Mouse (Mus musculus): ENCODE measurements at regions not wholly inside any gene's neighbourhood (a gene's known extent, or its start where the extent isn't known, plus 50 kb on each side); places are given as distances from the start of the nearest gene placed in this dataset.

DNA sequence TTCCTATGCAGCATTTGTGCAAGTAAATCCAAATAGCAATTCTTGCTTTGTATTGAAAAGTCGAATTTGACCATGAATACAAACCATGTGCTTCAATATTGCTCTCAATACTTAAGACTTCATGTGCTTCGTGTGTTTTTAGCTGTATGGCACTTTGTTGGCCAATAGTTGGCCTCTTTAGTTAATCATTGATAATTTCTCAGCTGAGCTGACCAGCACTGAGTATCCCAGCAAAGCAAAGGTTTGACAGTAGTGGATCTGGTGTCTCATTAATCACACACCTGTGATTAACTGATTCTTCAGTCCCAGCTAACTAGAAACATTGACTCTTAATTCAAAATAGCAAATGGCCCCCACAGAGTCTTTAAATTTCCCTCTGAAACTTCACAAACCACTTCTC lies 102.0 kb upstream of the Apob start:
- no peak for ATAC-seq (ENCODE audit: insufficient read depth, low FRiP score)
- 56% methylated on average over 2 of the region's 2 CpGs for WGBS
- H3K4me2 ChIP-seq (ENCODE audit: low read depth, low read length): no peak overlapping the region

DNA sequence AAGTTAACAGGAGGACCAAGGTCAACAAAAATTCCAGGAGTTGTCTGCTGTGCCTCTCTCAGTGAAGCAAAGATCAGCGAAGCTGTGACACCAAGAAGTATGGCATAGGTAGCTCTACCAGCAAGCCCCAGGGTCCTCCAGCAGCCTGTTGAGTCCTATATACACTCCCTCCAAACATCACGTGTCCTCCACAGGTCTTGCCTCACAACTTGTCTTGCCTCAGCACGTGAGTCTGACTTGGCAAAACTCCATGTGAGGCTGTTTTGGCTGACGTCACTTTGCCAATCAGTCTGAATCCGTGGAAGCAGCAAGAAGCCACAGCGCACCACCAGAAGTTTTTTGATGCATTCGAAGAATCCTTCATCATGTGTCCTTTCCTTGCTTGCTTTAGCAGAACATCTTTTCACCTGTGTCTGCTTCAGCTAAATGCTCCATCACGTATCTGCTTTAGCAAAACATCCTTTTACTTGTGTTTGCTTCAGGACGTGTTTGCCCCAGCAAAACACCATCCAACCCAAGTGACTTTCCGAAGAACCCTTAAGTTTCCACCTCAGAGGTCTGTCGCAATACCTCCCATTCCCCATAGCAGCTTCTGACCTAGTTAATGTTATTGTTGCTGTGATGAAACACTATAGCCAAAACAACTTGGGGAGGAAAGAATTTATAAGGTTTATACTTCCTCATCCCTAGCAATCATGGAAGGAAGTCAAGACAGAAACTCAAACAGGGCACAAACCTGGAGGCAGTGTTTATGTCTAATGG lies 101.0 kb upstream of the Apob start:
- ATAC-seq (ENCODE audit: insufficient read depth, low FRiP score): no peak
- Histone ChIP-seq H3K4me2 (ENCODE audit: low read depth, low read length) (no peak overlapping the region), H3K9me3 (replicated peaks; ENCODE audit: control insufficient read depth, low read length) (no peaks in the 10 kb centered on the region), H3K4me3 (replicated peaks; ENCODE audit: low read length) (no peak overlapping the region), H3K27me3 (ENCODE audit: control insufficient read depth, insufficient read depth, low read length) (no peaks in the 10 kb centered on the region), H3K4me1 (ENCODE audit: control insufficient read depth, insufficient read depth, low read length) (no peaks in the 10 kb centered on the region), H3K36me3 (ENCODE audit: control insufficient read depth, insufficient read depth, low read length) (no peaks in the 10 kb centered on the region), H3K27ac (ENCODE audit: low read length) (no peak overlapping the region), H3K9ac (ENCODE audit: low read length) (no peak overlapping the region)
- 80% methylated on average over 11 of the region's 11 CpGs for WGBS

More for the DNA sequence above, 102.0 kb upstream of the Apob start:
- no peak overlapping the region for H3K27ac ChIP-seq (ENCODE audit: low read length)
- no peaks in the 10 kb centered on the region for H3K27me3 ChIP-seq (ENCODE audit: control insufficient read depth, insufficient read depth, low read length)
- H3K9me3 ChIP-seq (replicated peaks; ENCODE audit: control insufficient read depth, low read length): no peaks in the 10 kb centered on the region
- H3K4me3 ChIP-seq (replicated peaks; ENCODE audit: low read length): no peak overlapping the region
- no peak overlapping the region for H3K9ac ChIP-seq (ENCODE audit: low read length)
- no peaks in the 10 kb centered on the region for H3K4me1 ChIP-seq (ENCODE audit: control insufficient read depth, insufficient read depth, low read length)
- H3K36me3 ChIP-seq (ENCODE audit: control insufficient read depth, insufficient read depth, low read length): no peaks in the 10 kb centered on the region

DNA sequence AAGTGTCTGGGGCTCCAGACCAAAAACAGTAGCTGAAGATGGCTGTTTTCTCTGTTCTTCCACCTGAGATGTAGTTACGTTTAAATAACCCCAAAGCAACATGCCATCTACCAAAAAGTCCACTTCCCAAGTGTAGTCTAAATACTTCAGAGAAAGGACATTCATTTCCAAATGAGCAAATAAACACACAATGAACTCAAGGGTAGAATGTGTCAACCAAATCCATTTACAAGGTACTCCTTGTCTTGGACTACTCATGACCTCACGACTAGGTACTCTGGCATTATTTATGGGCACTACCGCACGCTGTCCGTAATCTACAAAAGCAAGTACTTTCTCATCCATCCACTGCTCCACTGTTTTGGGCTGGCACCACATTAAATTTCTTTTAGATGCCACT lies 98.7 kb upstream of the Apob start:
- WGBS: 79% methylated on average over 5 of the region's 5 CpGs
- H3K36me3 ChIP-seq (ENCODE audit: control insufficient read depth, insufficient read depth, low read length): no peaks in the 10 kb centered on the region
- no peak overlapping the region for H3K4me2 ChIP-seq (ENCODE audit: low read depth, low read length)
- no peak overlapping the region for H3K4me3 ChIP-seq (replicated peaks; ENCODE audit: low read length)
- ATAC-seq (ENCODE audit: insufficient read depth, low FRiP score): no peak
- H3K4me1 ChIP-seq (ENCODE audit: control insufficient read depth, insufficient read depth, low read length): no peaks in the 10 kb centered on the region
- no peaks in the 10 kb centered on the region for H3K9me3 ChIP-seq (replicated peaks; ENCODE audit: control insufficient read depth, low read length)
- no peaks in the 10 kb centered on the region for H3K27me3 ChIP-seq (ENCODE audit: control insufficient read depth, insufficient read depth, low read length)
- H3K27ac ChIP-seq (ENCODE audit: low read length): no peak overlapping the region
- no peak overlapping the region for H3K9ac ChIP-seq (ENCODE audit: low read length)

DNA sequence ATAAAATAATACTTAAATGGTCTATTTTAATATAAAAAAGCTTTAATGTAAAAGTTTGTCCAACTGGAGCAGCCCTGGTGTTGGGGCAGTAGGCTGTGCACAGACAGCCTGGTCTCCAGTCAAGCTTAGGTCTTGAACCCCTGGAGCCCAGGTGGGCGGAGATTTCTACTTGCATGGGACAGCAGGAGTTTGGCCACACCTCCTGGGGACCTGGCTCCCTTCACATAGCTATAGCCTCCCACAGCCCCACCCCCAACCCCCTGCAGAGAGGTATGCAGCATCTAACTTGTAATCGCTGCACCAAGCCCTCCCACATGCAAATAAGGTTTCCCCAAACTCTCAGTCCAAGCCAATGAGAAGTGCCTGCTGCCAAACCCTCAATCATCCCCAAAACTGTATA lies 81.3 kb upstream of the Apob start:
- Histone ChIP-seq H3K36me3 (ENCODE audit: control insufficient read depth, insufficient read depth, low read length) (no peaks in the 10 kb centered on the region), H3K4me3 (replicated peaks; ENCODE audit: low read length) (no peak overlapping the region), H3K27ac (ENCODE audit: low read length) (no peak overlapping the region), H3K4me1 (ENCODE audit: control insufficient read depth, insufficient read depth, low read length) (no peaks in the 10 kb centered on the region), H3K9ac (ENCODE audit: low read length) (no peak overlapping the region), H3K9me3 (replicated peaks; ENCODE audit: control insufficient read depth, low read length) (no peaks in the 10 kb centered on the region), H3K4me2 (ENCODE audit: low read depth, low read length) (no peak overlapping the region), H3K27me3 (ENCODE audit: control insufficient read depth, insufficient read depth, low read length) (no peaks in the 10 kb centered on the region)
- WGBS: 46% methylated on average over 2 of the region's 2 CpGs
- no peak for ATAC-seq (ENCODE audit: insufficient read depth, low FRiP score)

DNA sequence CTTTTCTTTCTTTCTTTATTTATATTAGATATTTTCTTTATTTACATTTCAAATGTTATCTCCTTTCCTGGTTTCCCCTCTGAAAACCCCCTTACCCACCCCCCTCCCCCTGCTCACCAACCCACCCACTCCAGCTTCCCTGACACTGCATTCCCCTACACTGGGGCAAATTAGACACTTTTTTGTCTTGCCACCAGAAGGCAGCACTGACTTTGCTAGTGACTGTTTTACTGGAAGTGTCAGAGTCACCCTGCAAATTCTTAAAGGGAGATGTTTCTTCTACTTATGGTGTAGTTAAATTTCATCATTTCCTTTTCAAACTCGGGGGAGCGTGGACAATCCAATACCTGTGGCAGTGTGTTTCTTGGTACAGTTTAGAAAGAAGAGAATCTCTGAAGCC lies 72.1 kb upstream of the Apob start:
- H3K4me1 ChIP-seq (ENCODE audit: control insufficient read depth, insufficient read depth, low read length): no peaks in the 10 kb centered on the region
- H3K9ac ChIP-seq (ENCODE audit: low read length): no peak overlapping the region
- H3K27ac ChIP-seq (ENCODE audit: low read length): no peak overlapping the region
- no peaks in the 10 kb centered on the region for H3K36me3 ChIP-seq (ENCODE audit: control insufficient read depth, insufficient read depth, low read length)
- H3K9me3 ChIP-seq (replicated peaks; ENCODE audit: control insufficient read depth, low read length): no peaks in the 10 kb centered on the region
- H3K4me3 ChIP-seq (replicated peaks; ENCODE audit: low read length): no peak overlapping the region
- no peak for ATAC-seq (ENCODE audit: insufficient read depth, low FRiP score)
- 82% methylated on average over 2 of the region's 2 CpGs for WGBS
- H3K27me3 ChIP-seq (ENCODE audit: control insufficient read depth, insufficient read depth, low read length): no peaks in the 10 kb centered on the region
- no peak overlapping the region for H3K4me2 ChIP-seq (ENCODE audit: low read depth, low read length)

DNA sequence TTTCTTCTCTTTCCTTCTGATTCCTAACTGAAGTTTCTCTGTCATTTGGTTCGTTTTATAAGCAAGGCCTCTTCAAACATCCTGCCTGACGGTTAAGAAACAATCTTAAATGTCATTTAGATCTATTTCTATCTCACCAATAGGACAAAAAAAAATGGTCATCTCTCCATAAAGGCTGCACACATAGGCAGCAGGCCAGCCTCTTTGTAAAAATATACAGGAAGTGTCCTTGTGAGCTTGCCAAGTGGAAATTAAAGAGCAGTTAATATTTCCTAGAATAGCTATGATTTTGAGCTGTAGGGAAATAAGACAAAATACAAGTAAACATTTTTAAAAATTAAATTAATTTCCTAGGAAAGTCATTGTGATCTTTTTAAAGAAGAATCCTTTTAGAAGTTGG lies 70.6 kb upstream of the Apob start:
- H3K27me3 ChIP-seq (ENCODE audit: control insufficient read depth, insufficient read depth, low read length): no peaks in the 10 kb centered on the region
- H3K9me3 ChIP-seq (replicated peaks; ENCODE audit: control insufficient read depth, low read length): no peaks in the 10 kb centered on the region
- H3K4me2 ChIP-seq (ENCODE audit: low read depth, low read length): no peak overlapping the region
- H3K27ac ChIP-seq (ENCODE audit: low read length): no peak overlapping the region
- 41% methylated on average over 2 of the region's 2 CpGs for WGBS
- H3K36me3 ChIP-seq (ENCODE audit: control insufficient read depth, insufficient read depth, low read length): no peaks in the 10 kb centered on the region
- H3K4me3 ChIP-seq (replicated peaks; ENCODE audit: low read length): no peak overlapping the region
- no peaks in the 10 kb centered on the region for H3K4me1 ChIP-seq (ENCODE audit: control insufficient read depth, insufficient read depth, low read length)
- ATAC-seq (ENCODE audit: insufficient read depth, low FRiP score): no peak
- H3K9ac ChIP-seq (ENCODE audit: low read length): no peak overlapping the region

DNA sequence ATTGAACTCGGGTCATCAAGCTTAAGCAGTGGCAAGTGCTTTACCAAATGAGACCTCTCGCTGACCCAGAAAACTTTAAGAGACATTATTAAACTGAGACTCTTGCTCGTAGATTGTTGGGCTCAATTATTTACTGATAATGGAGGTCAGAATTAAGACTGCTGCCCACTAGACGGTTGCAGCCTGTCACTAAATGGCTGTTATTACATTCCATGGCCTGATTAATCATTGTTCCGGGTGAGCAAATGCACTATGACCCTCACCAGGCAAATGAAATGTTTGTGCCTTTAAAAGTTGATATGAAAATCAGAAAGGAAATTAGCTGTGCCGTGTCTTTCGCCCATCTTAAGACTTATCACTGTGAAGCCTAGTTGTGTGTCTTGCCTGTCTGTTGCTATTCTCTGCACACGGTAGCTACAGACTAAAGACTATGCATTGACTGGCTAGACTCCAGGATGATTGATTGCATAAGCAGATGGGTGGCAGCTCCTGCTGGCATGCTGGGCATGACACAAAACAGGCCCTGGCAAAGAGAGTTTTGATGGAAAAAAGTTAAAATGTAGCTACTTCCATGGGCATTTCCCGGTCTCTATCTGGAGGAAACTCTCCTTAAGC lies 67.6 kb upstream of the Apob start:
- WGBS: 54% methylated on average over 9 of the region's 9 CpGs
- Histone ChIP-seq H3K4me1 (ENCODE audit: control insufficient read depth, insufficient read depth, low read length) (no peaks in the 10 kb centered on the region), H3K9me3 (replicated peaks; ENCODE audit: control insufficient read depth, low read length) (no peaks in the 10 kb centered on the region), H3K27me3 (ENCODE audit: control insufficient read depth, insufficient read depth, low read length) (no peaks in the 10 kb centered on the region), H3K9ac (ENCODE audit: low read length) (no peak overlapping the region), H3K27ac (ENCODE audit: low read length) (no peak overlapping the region), H3K36me3 (ENCODE audit: control insufficient read depth, insufficient read depth, low read length) (no peaks in the 10 kb centered on the region), H3K4me3 (replicated peaks; ENCODE audit: low read length) (no peak overlapping the region), H3K4me2 (ENCODE audit: low read depth, low read length) (no peak overlapping the region)
- ATAC-seq (ENCODE audit: insufficient read depth, low FRiP score): no peak

DNA sequence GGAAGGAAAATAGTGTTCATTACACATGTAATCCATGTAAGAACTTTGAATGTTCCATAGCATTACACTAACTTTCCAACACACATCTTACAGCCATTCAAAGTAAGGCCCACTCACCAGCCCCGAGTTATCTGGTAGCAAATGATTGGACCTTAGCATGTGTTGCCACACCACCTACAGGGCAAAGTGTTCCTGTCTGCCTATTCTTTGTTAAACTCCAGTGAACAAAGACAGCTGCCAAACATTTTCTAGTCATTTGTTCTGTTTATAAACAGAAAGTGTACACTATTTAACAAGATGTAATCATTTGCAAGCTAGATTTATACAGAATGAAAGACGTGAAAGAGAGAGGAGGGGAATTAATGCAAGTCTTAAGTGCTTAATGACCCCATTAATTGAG lies 66.9 kb upstream of the Apob start:
- WGBS: 57% methylated on average over 2 of the region's 2 CpGs
- no peak overlapping the region for H3K27ac ChIP-seq (ENCODE audit: low read length)
- no peak overlapping the region for H3K9ac ChIP-seq (ENCODE audit: low read length)
- H3K4me1 ChIP-seq (ENCODE audit: control insufficient read depth, insufficient read depth, low read length): no peaks in the 10 kb centered on the region
- no peak overlapping the region for H3K4me2 ChIP-seq (ENCODE audit: low read depth, low read length)
- no peaks in the 10 kb centered on the region for H3K9me3 ChIP-seq (replicated peaks; ENCODE audit: control insufficient read depth, low read length)
- H3K4me3 ChIP-seq (replicated peaks; ENCODE audit: low read length): no peak overlapping the region
- H3K27me3 ChIP-seq (ENCODE audit: control insufficient read depth, insufficient read depth, low read length): no peaks in the 10 kb centered on the region
- no peaks in the 10 kb centered on the region for H3K36me3 ChIP-seq (ENCODE audit: control insufficient read depth, insufficient read depth, low read length)
- no peak for ATAC-seq (ENCODE audit: insufficient read depth, low FRiP score)

DNA sequence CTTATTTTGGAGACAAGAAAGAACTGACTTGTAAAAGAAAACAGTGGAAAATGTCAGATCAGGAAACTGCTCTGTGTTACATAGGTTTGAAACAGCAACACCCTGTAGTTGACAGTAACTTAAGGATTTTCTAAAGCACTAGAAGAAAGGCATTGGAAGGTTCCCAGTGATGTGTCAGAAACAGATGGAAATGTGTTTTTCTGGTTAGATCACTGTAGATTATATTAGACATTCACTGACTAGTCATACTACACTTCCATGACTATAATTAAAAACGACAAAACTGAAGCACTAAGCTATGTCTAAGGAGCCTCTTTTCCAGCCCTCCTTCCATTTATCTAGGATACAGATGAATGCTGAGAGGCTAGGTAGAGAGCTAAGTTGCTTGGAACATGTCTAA lies 59.1 kb upstream of the Apob start:
- no peak for ATAC-seq (ENCODE audit: insufficient read depth, low FRiP score)
- H3K27ac ChIP-seq (ENCODE audit: low read length): no peak overlapping the region

More for the DNA sequence above, 59.1 kb upstream of the Apob start:
- no peaks in the 10 kb centered on the region for H3K36me3 ChIP-seq (ENCODE audit: control insufficient read depth, insufficient read depth, low read length)
- 62% methylated on average over 1 of the region's 1 CpGs for WGBS
- H3K4me3 ChIP-seq (replicated peaks; ENCODE audit: low read length): no peak overlapping the region
- no peaks in the 10 kb centered on the region for H3K4me1 ChIP-seq (ENCODE audit: control insufficient read depth, insufficient read depth, low read length)
- H3K9me3 ChIP-seq (replicated peaks; ENCODE audit: control insufficient read depth, low read length): no peaks in the 10 kb centered on the region
- H3K9ac ChIP-seq (ENCODE audit: low read length): no peak overlapping the region
- no peak overlapping the region for H3K4me2 ChIP-seq (ENCODE audit: low read depth, low read length)
- H3K27me3 ChIP-seq (ENCODE audit: control insufficient read depth, insufficient read depth, low read length): no peaks in the 10 kb centered on the region

Measured in stomach, embryonic 16.5 days (tissue).